Mouse (Mus musculus) CD4-positive helper T cell, adult 2 months (primary cell): ENCODE measurements at regions not wholly inside any gene's neighbourhood (a gene's known extent, or its start where the extent isn't known, plus 50 kb on each side); places are given as distances from the start of the nearest gene placed in this dataset.
"Not testable (repeated sequence)": the region's sequence is repeated elsewhere in the genome, so short reads cannot be mapped to it uniquely, and the experiment has no call there.

Experiments
- DNase-seq: peaks from one replicate; pipeline ENCODE4 v3.0.0-alpha.2; 2012; ENCODE audit warnings: low read depth, missing footprints, low spot score

GRCm38 (mm10) chr11:26826194-26826593, 232.4 kb upstream of the Vrk2 start:
- no peak for DNase-seq

- no peak for DNase-seq
Measured at GRCm38 (mm10) chr11:26824080-26824727, 230.4 kb upstream of the Vrk2 start.

GRCm38 (mm10) chr11:26821091-26821490, 227.3 kb upstream of the Vrk2 start:
- DNase-seq, result no peak

GRCm38 (mm10) chr11:26817316-26817715, 223.5 kb upstream of the Vrk2 start:
- DNase-seq, result no peak

- no peak for DNase-seq
Measured at GRCm38 (mm10) chr11:26815104-26815503, 221.3 kb upstream of the Vrk2 start.

GRCm38 (mm10) chr11:26814601-26815000, 220.8 kb upstream of the Vrk2 start:
- no peak for DNase-seq

GRCm38 (mm10) chr11:26802249-26802941, 208.6 kb upstream of the Vrk2 start:
- DNase-seq, result no peak

GRCm38 (mm10) chr11:26800296-26800695, 206.5 kb upstream of the Vrk2 start:
- DNase-seq, result no peak

- DNase-seq, result no peak
Measured at GRCm38 (mm10) chr11:26794629-26794966, 200.8 kb upstream of the Vrk2 start.

GRCm38 (mm10) chr11:26793928-26794628, 200.3 kb upstream of the Vrk2 start:
- DNase-seq, result no peak

- DNase-seq, result no peak
Measured at GRCm38 (mm10) chr11:26789281-26789680, 195.5 kb upstream of the Vrk2 start.

- DNase-seq, result peak; percentile 2
Measured at GRCm38 (mm10) chr11:26785164-26785563, 191.4 kb upstream of the Vrk2 start.

- no peak for DNase-seq
Measured at GRCm38 (mm10) chr11:26773122-26773796, 179.5 kb upstream of the Vrk2 start.

- DNase-seq, result no peak
Measured at GRCm38 (mm10) chr11:26755576-26755975, 161.8 kb upstream of the Vrk2 start.

- DNase-seq, result no peak
Measured at GRCm38 (mm10) chr11:26753616-26754015, 159.8 kb upstream of the Vrk2 start.

GRCm38 (mm10) chr11:26742235-26742634, 148.4 kb upstream of the Vrk2 start:
- DNase-seq, result no peak

GRCm38 (mm10) chr11:26739732-26740131, 145.9 kb upstream of the Vrk2 start:
- DNase-seq, result no peak

- DNase-seq, result no peak
Measured at GRCm38 (mm10) chr11:26726969-26727368, 133.2 kb upstream of the Vrk2 start.

- DNase-seq, result no peak
Measured at GRCm38 (mm10) chr11:26724963-26725721, 131.3 kb upstream of the Vrk2 start.

GRCm38 (mm10) chr11:26722292-26722691, 128.5 kb upstream of the Vrk2 start:
- no peak for DNase-seq

GRCm38 (mm10) chr11:26721173-26721572, 127.4 kb upstream of the Vrk2 start:
- DNase-seq, result no peak

GRCm38 (mm10) chr11:26711237-26711636, 117.4 kb upstream of the Vrk2 start:
- DNase-seq, result not testable (repeated sequence)
